In the genomic region with DNA sequence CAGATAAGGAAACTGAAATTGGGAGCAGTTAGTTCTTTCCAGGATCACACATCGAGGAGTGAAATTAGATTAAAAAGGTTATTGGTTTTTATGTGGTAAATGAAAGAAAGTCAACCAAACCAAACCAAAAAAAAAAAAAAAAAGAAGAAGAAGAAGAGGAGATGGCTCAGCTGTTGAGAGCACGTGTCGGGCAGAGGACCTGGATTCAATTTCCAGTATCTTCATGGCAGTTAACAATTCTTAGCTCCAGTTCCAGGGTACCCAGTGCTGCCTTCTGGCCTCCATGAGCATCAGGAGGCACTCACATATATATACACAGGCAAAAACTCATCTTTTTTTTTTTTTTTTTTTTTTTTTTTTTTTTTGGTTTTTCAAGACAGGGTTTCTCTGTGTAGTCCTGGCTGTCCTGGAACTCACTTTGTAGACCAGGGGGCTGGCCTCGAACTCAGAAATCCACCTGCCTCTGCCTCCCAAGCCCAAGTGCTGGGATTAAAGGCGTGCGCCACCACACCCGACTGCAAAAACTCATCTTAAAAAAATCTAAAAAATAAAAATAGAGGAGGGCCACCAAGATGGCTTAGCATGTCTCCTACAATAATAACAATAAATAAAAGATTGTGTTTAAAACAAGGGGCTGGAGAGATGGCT, we compare ENCODE assay signal across 9 mouse cellular contexts. TPM values are rescaled to one million over a fixed set of nuclear protein-coding genes. Genes with fewer than 3 reads are reported as not detected.
DNase-seq lines count a peak whose midpoint lies in the region; ATAC-seq and TF ChIP-seq lines count a peak whose summit lies in the region.
"Had no signal": no experiment of that assay in that cellular context is flagged by ENCODE, and none has a peak within 500 bp of the region (broad histone marks: within the 10 kb centered on the region; RNA-seq: fewer than 3 reads in every experiment).

No protein-coding gene starts in this region.

- H3K9me3 ChIP-seq in liver, embryonic 13.5 days (replicated peaks) = no peaks in the 10 kb centered on the region

- TF ChIP-seq CTCF in gastrocnemius, adult 2 months (IDR thresholded peaks at IDR 0.05) = no peak
- TF ChIP-seq CTCF in spleen, adult 2 months (IDR thresholded peaks at IDR 0.05; ENCODE audit: extremely low read depth, insufficient read depth, insufficient read length, insufficient replicate concordance) = no peak

- peaks cover 16% of the 10 kb centered on the region; the same call in 1 of the 2 replicates for H3K4me1 ChIP-seq in spleen, adult 2 months (ENCODE audit: control insufficient read depth, insufficient read depth, insufficient read length)
- H3K4me1 ChIP-seq in liver, embryonic 13.5 days (replicated peaks) = peaks cover 51% of the 10 kb centered on the region

- no peak for TF ChIP-seq POLR2A in spleen, adult 2 months (IDR thresholded peaks at IDR 0.05; ENCODE audit: low read depth, low read length)

- DNase-seq in gastrocnemius, adult 2 months = no peak
- no peak for DNase-seq in gastrocnemius, adult 8-10 months (ENCODE audit: low spot score in 2 of 2)
- no peak for DNase-seq in spleen, adult 2 months (ENCODE audit: low read depth in 1 of 2, low spot score in 2 of 2)
- no peak for DNase-seq in spleen, postnatal 4 days (ENCODE audit: low spot score in 2 of 2)
- DNase-seq in liver, embryonic 13.5 days = no peak
- no peak for DNase-seq in layer of hippocampus, adult 18-20 months (ENCODE audit: low spot score in 2 of 2)
- DNase-seq in left cerebral cortex, postnatal 10 days (ENCODE audit: extremely low spot score in 1 of 2, low spot score in 2 of 2) = no peak
- no peak for DNase-seq in thymus, postnatal 10 days (ENCODE audit: low spot score in 2 of 2)

- H3K27ac ChIP-seq in gastrocnemius, adult 2 months = peak overlapping the region; percentile 99
- H3K27ac ChIP-seq in spleen, adult 2 months (ENCODE audit: insufficient read depth, low read length) = peak overlapping the region; percentile 38; the same call in 1 of the 2 replicates
- peak overlapping the region; percentile 60 for H3K27ac ChIP-seq in liver, embryonic 13.5 days

- H3K27me3 ChIP-seq in spleen, adult 2 months (ENCODE audit: control insufficient read depth, insufficient read depth, low read length) = no peaks in the 10 kb centered on the region
- no peaks in the 10 kb centered on the region for H3K27me3 ChIP-seq in liver, embryonic 13.5 days

- H3K36me3 ChIP-seq in spleen, adult 2 months (ENCODE audit: control insufficient read depth, insufficient read depth, low read length) = no peaks in the 10 kb centered on the region
- H3K36me3 ChIP-seq in liver, embryonic 13.5 days = no peaks in the 10 kb centered on the region

- intact Hi-C loops in gastrocnemius, adult 2 months (cut with DNase I) = loop anchor here (10.0 kb wide), 1 partner anchor 570 kb away; the partner anchor contains the start of gene Znfx1
- intact Hi-C loops in left cerebral cortex, postnatal 10 days (cut with DNase I) = no loop called here

- 0 out of 2 replicates have a peak overlapping the region, but pooled peaks have one; percentile 47 for H3K9ac ChIP-seq in liver, embryonic 13.5 days

- peak overlapping the region; percentile 90 for H3K4me3 ChIP-seq in gastrocnemius, adult 2 months
- H3K4me3 ChIP-seq in spleen, adult 2 months (ENCODE audit: extremely low read depth, insufficient read depth, insufficient read length) = peak overlapping the region; percentile 41; the same call in 1 of the 2 replicates
- peak overlapping the region; percentile 47 for H3K4me3 ChIP-seq in liver, embryonic 13.5 days (replicated peaks)

- no peak for ATAC-seq in liver, embryonic 13.5 days (ENCODE audit: low read depth)

- 58% methylated on average over 7 of the region's 7 CpGs for WGBS in spleen, adult 2 months
- 60% methylated on average over 7 of the region's 7 CpGs for WGBS in liver, embryonic 13.5 days (ENCODE audit: insufficient replicate concordance)

- peak overlapping the region; percentile 93 for H3K4me2 ChIP-seq in liver, embryonic 13.5 days

RNA-seq across cellular contexts. Expression of gene Ube2v1, which starts 3.1 kb away (rescaled TPM):
- total RNA-seq in gastrocnemius, adult 2 months (2021) = 100 to 1,000 TPM; 170 to 181 TPM
- total RNA-seq in gastrocnemius, adult 8-10 months (2022) = 100 to 1,000 TPM; 163 to 176 (median 172) TPM
- 85.2 and 102 TPM in 2 replicates for polyA plus RNA-seq in spleen, adult 2 months (2012; rRNA removed)
- polyA plus RNA-seq in liver, embryonic 13.5 days (2015; fragmentation: Nextera tagmentation; extraction: Ambion mirVana) = 205 and 229 TPM in 2 replicates
- 100 to 1,000 TPM; 235 to 247 TPM for total RNA-seq in layer of hippocampus, adult 18-20 months (2021)
- 100 to 1,000 TPM; 245 to 255 TPM for total RNA-seq in left cerebral cortex, postnatal 10 days (2021)

RNA-seq across cellular contexts. Expression of gene Gm20431, which starts 26.3 kb away (rescaled TPM):
- 10 to 100 TPM in 1 of 2 experiments, 1 to 10 TPM in 1; 3.7 to 11.5 TPM for total RNA-seq in gastrocnemius, adult 2 months (2021)
- total RNA-seq in gastrocnemius, adult 8-10 months (2022) = 10 to 100 TPM in 2 of 4 experiments, 1 to 10 TPM in 2; 5.9 to 14.3 (median 9.0) TPM
- polyA plus RNA-seq in spleen, adult 2 months (2012; rRNA removed) = 13.2 TPM in 1 of 2 replicates, not detected in the other
- 2.9 TPM in 1 of 2 replicates, not detected in the other for polyA plus RNA-seq in liver, embryonic 13.5 days (2015; fragmentation: Nextera tagmentation; extraction: Ambion mirVana)
- 10 to 100 TPM; 36.7 to 39.9 TPM for total RNA-seq in layer of hippocampus, adult 18-20 months (2021)
- total RNA-seq in left cerebral cortex, postnatal 10 days (2021) = 10 to 100 TPM; 47.2 to 47.5 TPM
- polyA plus RNA-seq: large intestine, adult 2 months had no signal

RNA-seq across cellular contexts. Expression of gene Cebpb, which starts 53.7 kb away (rescaled TPM):
- 100 to 1,000 TPM; 106 to 181 TPM for total RNA-seq in gastrocnemius, adult 2 months (2021)
- 100 to 1,000 TPM in 2 of 4 experiments, 10 to 100 TPM in 2; 75.3 to 167 (median 96.4) TPM for total RNA-seq in gastrocnemius, adult 8-10 months (2022)
- 68.5 and 161 TPM in 2 replicates for polyA plus RNA-seq in spleen, adult 2 months (2012; rRNA removed)
- 6.3 and 7.4 TPM in 2 replicates for polyA plus RNA-seq in liver, embryonic 13.5 days (2015; fragmentation: Nextera tagmentation; extraction: Ambion mirVana)
- 10 to 100 TPM; 41.9 to 43.2 TPM for total RNA-seq in layer of hippocampus, adult 18-20 months (2021)
- 10 to 100 TPM in 1 of 2 experiments, 1 to 10 TPM in 1; 7.8 to 10.0 TPM for total RNA-seq in left cerebral cortex, postnatal 10 days (2021)

RNA-seq across cellular contexts. Expression of gene Tmem189, which starts 54.6 kb away (rescaled TPM):
- 10 to 100 TPM; 13.0 to 14.9 TPM for total RNA-seq in gastrocnemius, adult 2 months (2021)
- total RNA-seq in gastrocnemius, adult 8-10 months (2022) = 10 to 100 TPM; 11.8 to 13.1 (median 12.5) TPM
- 90.7 and 126 TPM in 2 replicates for polyA plus RNA-seq in spleen, adult 2 months (2012; rRNA removed)
- 16.1 and 17.1 TPM in 2 replicates for polyA plus RNA-seq in liver, embryonic 13.5 days (2015; fragmentation: Nextera tagmentation; extraction: Ambion mirVana)
- 10 to 100 TPM; 46.7 TPM for total RNA-seq in layer of hippocampus, adult 18-20 months (2021)
- 10 to 100 TPM; 48.4 to 50.2 TPM for total RNA-seq in left cerebral cortex, postnatal 10 days (2021)

Comparison
In these comparisons a context has a peak if more than half of its experiments do, and no peak if none do; other contexts are left out.
1. H3K27ac ChIP-seq: peak in every context shown above with its lines; median percentile 99 in gastrocnemius, adult 2 months; 60 in liver, embryonic 13.5 days; 38 in spleen, adult 2 months.